Mouse (Mus musculus) embryonic stem cell, embryonic (primary cell): Measurements from ENCODE around the gene Kcnip4.

ENCODE experiments used
- CTCF ChIA-PET, 4 experiments: fragments of 300-600 bp in 2 of 4; fragments of 350-600 bp in 2 of 4; sonication (Branson Sonifier 250); formaldehyde crosslinking; loops; one replicate each; lab custom pipeline; 2022; ENCODE audit warnings: inconsistent platforms in 2 of 4; lab: Charles Lee
- POLR2A ChIA-PET, 4 experiments: fragments of 300-600 bp in 2 of 4; fragments of 350-600 bp in 2 of 4; sonication (Branson Sonifier 250); formaldehyde crosslinking; loops; one replicate each; lab custom pipeline; 2022; ENCODE audit warnings: antibody characterized with exemption in 4 of 4, inconsistent platforms in 1 of 4; lab: Charles Lee

Gene Kcnip4

DNA sequence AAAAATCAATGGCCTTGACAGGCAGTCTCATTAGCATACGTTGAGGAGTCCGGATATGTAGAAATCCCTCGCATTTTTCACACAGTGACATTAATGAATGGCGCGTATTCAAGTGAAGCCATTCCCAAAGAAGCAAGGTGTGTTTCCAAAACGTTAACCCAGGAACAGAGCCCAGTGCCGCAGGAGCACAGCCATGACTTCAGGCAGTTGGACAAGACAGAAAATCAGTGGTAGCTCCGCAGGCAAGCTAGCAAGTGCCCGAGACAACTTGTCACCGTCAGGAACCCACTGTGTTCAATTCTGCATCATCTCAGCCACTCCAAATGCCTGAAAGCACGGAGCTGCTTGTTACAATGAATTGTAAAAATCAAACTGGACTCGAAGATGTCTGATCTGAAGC is 1014.5 kb downstream of the Kcnip4 start:
- ChIA-PET CTCF (no interaction called here), POLR2A (interaction anchor here in 1 of 4 experiments (0.9 kb wide), 1 partner anchor 90 kb away, joined by 3 read pairs; no protein-coding TSS in a partner anchor)

DNA sequence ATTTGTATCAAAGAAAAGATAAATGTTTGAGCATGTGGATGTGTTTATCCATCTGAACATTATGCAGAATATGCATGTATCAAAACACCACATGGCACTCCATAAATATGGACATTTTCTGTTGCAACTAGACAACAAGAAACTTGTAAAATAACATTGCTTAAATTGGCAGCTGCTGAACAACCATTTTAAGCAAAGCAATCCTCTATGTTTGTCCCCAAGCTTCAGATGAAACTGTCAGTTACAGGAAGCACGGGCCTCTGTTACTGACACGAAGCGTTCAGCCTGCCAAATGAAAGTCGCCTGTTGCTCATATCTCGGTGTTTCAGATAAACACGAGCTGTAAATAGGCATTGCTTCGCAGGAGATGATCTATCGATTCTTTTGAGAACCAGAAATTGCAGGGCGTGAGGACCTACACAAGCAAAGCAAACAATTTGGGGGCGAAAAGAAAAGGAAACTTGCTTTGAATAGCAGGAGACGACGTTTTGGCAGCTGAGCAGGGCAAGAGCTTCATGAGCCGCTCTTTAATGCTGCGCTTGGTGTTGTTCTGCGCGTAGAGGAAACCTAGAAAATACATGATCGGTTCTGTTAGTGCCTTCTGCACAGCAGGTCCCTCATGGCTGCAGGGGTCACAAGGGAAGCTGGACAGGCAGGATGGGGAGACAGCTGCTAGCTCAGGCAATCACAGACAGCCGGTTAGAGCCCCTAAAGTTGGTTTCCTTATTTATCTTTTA is 1015.3 kb downstream of the Kcnip4 start:
- CTCF ChIA-PET, result no interaction called here
- POLR2A ChIA-PET, result no interaction called here

DNA sequence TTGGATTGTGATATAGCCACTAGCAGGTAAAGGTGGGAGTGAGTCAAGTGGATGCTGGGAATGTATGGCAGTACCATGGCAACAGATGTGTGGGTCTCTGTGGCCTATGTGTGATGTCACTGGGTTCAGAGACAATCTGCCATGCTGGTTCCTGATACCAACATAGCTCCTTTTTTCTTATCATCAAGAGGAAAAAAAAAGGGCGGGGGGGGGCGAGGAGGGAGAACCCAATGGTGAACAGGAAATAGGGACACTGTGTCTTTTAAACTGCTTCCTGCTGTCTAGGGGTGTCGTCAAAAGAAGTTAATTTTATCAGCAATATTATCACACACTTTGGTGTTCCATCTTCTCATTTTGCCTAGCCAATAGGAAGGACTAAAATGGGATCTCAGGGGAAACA is 1021.6 kb downstream of the Kcnip4 start:
- POLR2A ChIA-PET, result interaction anchor here in 1 of 4 experiments (0.6 kb wide), 1 partner anchor 133 kb away, joined by 4 read pairs; no protein-coding TSS in a partner anchor
- CTCF ChIA-PET, result no interaction called here

DNA sequence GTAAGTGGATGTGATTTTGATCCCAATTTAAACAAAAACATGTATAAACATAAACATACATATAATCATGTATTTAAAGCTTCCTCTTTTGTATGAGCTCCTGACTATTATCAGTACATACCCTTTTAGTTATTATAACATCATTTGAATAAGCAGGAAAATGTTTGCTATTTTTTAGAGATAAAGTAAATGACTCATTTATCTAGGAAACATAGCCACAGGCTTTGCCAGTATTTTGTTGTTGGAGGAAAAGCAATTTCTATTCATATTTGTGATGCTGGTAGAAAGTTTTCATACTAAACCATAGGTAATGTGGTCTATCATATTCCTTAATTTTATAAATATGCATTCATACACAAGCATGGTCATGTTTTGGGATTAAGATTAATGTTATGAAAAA is 1022.3 kb downstream of the Kcnip4 start:
- ChIA-PET CTCF (no interaction called here), POLR2A (interaction anchor here in 1 of 4 experiments (0.6 kb wide), 1 partner anchor 134 kb away, joined by 4 read pairs; no protein-coding TSS in a partner anchor)

DNA sequence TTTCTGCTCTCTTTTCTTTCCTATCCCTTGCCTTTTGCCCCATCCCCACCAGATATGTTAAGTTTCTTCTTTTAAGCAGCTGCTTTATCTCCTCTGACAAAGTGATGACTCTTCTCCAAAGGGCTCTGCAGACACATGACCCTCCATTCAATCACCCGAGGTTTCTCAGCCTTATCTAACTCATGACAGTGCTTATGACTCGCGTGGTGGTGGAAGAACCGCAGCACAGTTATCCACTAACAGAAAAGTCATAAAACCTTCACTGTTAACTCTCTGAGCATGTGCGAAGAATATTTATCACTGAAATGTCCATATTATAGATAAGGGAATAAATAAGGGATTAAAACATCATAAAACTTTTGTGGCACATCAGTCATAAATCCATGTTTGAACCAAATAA is 1024.5 kb downstream of the Kcnip4 start:
- CTCF ChIA-PET, result no interaction called here
- POLR2A ChIA-PET, result no interaction called here

DNA sequence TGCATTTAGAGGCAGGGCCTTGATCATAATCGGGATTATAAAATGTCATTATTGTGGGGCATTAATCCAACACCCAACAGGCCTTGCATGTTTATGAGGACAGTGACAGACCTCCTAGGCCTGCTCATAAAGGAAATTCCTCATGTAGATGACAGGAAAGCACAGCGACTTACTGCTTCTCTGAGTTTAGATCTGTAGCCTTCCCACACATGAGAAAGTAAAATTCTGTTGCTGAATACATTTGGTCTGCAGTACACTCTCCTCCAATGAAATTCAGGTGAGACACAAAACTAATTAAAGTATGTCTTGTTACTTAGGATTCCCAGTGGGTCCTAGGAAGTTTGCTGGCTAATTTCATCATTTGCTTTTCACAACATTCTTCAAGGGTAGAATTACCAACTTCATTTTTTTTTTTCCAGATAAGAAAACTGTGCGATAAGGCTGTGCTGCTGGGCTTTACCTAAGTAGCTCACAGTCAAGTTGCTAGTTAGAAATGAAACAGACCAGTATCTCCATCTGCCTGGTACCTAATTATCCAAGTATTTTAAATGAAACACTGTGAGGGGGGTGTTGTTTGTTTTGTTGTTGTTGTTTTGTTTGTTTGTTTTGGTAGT is 1033.7 kb downstream of the Kcnip4 start:
- ChIA-PET POLR2A (no interaction called here), CTCF (no interaction called here)

DNA sequence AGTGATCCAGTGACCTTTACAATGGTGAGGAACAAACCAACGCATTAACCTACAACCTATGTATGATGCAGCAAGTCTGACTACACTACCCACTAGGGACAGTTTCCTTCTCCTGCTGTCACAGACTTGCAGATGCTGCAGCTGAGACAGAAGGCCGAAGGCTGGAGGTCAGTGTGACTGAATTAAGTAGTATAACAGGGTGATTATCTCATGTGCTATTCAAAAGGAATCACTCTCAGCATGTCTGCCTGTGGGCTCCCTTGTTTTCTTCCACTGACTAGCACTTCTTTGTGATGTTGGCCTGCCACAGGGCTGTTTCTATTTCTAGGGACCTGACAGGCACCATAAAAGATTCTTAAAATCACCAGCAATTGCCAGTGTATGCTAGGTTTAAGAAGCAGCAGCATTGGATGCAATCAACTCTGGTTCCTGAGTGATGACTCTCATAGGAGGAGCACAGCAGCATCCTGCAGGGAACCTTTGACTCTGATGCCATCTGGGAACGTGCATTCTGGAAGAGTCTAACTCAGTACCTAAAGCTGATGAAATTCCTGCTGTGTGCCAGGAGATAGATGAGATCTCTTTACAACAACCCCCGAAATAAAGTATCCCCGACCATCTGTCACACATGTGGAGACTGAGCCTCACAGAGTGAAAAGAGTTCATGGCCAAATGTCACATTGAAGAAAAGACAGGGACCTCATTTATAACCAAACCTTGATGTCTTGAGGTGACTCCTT is 1035.0 kb downstream of the Kcnip4 start:
- CTCF ChIA-PET, result no interaction called here

DNA sequence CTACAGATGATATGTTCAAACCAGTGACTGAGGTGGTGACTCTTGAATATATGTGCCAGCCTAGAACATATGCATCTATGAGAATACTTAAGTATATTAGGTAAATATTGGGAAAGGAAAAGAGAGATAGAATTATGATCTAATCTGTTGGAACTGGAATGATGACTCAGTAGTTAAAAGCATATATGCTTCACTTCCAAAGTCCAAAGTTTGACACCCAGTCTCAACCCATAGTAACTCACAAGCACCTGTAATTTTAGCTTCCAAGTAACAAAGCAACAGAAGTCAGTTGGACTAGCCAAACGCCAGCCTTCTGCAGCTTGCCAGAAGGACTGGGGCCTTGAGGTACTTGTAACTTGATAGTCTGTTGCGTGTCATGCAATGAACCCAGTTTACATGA is 1041.6 kb downstream of the Kcnip4 start:
- ChIA-PET CTCF (no interaction called here), POLR2A (no interaction called here)

More for the DNA sequence above, 1035.0 kb downstream of the Kcnip4 start:
- POLR2A ChIA-PET, result no interaction called here

DNA sequence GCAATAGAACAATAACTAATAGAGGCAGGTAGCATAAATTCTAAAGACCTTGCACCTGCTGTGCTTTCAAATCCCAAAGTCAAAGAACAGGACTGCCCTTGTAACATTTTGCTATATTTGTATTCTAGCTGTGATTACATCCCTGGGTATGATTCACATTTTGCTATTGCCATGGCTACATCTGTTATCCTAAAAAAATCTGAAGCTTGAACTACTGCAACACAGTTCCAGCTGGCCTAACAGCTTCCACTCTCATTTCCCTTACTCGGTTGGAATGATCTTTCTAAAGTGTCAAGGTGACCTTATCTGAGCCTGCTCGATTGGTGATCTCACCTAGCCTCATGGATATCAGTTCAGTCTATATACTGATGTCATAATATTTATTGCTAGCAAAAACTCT is 1064.5 kb downstream of the Kcnip4 start:
- ChIA-PET POLR2A (no interaction called here), CTCF (interaction anchor here in 1 of 4 experiments (0.6 kb wide), 1 partner anchor 12 kb away, joined by 4 read pairs; no protein-coding TSS in a partner anchor)

DNA sequence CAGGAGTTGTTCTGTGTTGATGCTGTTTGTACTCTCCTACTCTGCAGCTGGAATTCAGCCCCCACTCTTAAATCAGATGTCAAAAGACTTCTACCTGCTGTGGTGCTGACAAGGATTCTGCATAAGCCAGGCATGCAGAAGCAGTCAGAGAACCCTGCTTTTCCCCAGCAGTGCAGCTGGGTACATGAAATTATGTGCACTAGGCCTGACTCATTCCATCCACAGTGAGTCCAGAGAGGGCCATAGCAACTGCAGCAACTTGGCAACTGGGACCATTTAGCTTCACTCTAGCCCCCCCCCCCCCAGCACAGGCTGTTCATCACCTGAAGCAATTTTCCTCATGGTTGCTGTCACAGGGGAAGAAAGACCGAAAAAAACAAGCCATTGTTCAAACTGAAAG is 1075.8 kb downstream of the Kcnip4 start:
- ChIA-PET CTCF (no interaction called here), POLR2A (no interaction called here)

DNA sequence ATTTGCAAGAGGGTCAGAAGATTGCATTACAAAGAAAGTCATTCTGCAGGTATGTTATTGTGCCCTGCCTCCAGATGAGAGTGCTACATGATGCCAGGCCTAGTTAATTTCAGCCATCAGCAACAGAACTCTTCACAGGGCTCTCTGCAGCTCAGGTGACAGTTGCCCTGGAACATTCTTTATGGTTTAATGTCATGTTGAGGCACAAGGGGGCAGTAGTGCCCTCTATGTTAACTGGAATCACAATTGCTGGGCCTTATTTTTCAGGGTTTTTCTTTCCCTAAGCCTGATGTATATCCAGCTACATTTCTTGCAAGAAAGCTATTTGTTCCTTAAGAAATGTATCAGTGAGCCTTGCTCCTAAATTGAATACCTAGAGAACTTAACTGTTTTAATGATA is 1094.2 kb downstream of the Kcnip4 start:
- ChIA-PET CTCF (interaction anchor here in 3 of 4 experiments (0.5 to 1.7 kb wide), 7 partner anchors 9 to 1023 kb away, joined by 3 to 4 read pairs (median 3); no protein-coding TSS in a partner anchor), POLR2A (interaction anchor here in 1 of 4 experiments (0.6 kb wide), 1 partner anchor 114 kb away, joined by 3 read pairs; no protein-coding TSS in a partner anchor)

DNA sequence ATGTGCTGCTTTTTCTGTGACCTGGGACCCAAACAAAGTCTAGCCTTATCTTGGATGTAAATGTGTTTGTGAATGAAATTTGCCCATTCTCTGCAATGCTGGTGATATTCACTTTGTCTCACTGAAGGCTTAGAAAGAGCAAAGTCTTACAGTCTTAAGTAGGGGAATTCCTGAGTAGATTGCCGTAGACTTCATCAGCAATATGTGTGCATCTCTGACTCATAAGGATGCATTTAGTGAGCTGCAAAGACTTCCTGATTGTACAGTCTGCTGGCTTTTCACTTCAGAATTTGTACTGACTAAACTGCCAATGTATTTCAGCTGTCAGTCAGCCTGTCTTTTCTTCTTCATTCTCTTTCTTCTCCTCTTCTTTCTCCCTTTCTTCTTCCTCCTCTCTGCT is 1102.8 kb downstream of the Kcnip4 start:
- ChIA-PET POLR2A (no interaction called here), CTCF (no interaction called here)

DNA sequence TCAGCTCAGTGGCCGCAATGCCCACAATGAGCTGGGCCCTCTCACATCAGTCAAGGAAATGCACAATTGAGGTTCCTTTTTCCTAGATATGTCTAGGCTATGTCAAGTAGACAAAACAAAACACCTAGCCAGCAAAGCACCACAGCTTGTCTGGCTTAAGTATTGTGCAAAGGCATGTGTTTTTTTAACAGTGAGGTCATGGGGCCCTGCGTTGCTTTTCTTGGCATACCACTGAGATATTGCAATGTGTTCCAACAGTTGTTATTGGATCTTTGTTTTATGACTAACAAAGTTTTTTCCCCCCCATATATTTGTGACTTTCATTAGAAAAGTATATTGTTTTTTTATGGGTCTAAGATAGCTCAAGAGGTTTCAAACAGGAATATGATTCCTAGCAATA is 1105.0 kb downstream of the Kcnip4 start:
- ChIA-PET POLR2A (interaction anchor here in 1 of 4 experiments (0.7 to 1.3 kb wide), 2 partner anchors 91 to 268 kb away, joined by 3 read pairs; no protein-coding TSS in a partner anchor), CTCF (no interaction called here)

DNA sequence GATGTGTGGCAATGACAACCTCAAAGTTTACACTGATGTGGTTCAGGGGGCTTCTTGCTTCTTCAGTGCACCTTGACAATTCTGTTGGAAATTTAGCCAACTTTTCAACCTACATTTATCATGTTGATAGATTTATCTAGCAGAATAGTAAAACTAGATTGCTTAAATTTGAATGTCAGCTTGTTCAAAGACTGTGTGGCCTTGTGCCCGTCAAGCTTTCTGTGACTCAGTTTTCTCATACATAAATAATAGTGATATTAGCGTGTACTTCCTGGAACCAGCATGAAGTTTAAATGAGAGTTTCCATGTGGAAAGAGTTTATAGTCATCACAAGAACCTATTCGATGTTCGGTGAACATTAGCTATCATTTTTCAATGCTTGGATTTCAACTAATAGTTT is 1112.4 kb downstream of the Kcnip4 start:
- POLR2A ChIA-PET, result no interaction called here
- CTCF ChIA-PET, result no interaction called here

DNA sequence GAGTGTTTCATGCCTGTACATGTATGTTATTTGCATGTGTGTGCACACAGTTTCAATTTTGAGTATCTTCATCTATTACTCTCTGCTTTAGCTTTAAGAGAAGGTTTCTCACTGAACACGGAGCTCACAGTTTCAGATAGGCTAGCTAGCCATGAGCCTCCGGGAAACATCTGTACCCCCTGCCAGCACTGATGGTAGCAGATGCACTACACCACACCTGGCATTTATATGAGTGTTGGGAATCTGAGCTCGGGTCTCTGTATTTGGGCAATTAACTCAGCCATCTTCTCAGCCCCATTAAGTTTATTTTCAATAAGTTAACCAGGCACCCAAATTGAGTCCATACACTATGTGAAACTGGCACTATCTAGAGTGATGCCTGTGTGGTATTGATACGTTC is 1113.2 kb downstream of the Kcnip4 start:
- ChIA-PET POLR2A (interaction anchor here in 1 of 4 experiments (0.9 kb wide), 1 partner anchor 11 kb away, joined by 3 read pairs; no protein-coding TSS in a partner anchor), CTCF (interaction anchor here in 1 of 4 experiments (0.7 kb wide), 1 partner anchor 19 kb away, joined by 4 read pairs; no protein-coding TSS in a partner anchor)

DNA sequence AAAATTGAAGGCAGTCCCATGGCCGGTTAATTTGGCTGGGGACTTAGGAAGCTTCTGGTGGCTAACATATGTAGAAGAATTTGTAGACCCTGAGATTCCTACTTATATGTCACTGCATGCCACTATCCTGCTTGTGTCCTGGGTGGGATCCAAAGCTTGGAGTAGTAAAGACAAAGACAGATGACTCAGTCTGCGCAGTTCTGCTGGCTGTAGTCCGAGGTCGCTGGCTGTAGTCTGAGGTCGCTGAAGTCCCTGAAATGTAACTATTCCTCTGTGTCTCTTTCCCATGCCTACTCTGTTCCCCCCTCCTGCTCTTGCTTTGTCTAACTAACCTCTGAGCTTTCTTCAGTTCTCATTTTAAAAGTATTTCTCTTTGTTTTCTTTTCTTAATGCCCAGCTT is 1114.4 kb downstream of the Kcnip4 start:
- CTCF ChIA-PET, result no interaction called here
- POLR2A ChIA-PET, result no interaction called here

DNA sequence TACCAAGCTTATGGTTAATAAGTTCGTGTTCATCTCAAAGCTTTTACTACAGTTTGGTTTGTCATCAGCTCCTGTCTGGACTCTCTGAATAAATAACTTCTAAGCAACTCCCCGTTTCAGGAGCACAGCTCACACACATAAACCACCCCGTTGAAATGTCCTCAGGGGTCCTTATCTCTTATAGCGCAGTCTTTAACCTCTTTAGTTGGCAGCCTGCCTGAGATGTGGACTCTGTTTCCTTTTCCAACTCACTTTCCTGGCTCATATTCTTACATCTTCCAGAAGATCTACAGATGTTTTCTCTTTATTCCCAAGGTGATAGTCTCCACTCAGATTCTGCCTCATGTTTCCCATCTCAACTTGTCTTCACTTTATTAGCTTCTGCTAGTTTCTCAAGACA is 1116.4 kb downstream of the Kcnip4 start:
- CTCF ChIA-PET, result no interaction called here
- POLR2A ChIA-PET, result no interaction called here

DNA sequence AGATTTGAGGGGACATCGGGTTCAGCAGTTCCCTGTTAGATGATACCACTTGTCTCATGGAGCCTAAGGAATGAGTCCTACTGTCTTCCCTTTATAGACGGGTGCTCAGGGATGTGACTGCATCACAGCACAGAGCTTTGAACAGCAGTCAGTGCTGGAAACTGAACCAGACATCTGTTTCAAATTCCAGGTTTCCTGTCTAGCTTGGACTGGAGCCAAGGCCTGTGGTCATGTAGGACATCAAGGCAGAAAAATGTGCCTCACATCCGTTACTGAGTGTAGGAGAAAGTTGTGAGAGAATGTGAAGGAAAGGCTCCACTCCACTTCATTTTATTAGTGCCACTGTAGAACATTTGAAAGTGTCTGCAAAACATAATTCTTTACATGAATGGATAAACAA is 1122.2 kb downstream of the Kcnip4 start:
- ChIA-PET POLR2A (no interaction called here), CTCF (no interaction called here)
